8 mouse cellular contexts compared by ENCODE assay signal in genomic region chr14:30716051-30716952, GRCm38 (mm10). TPM values are rescaled to one million over a fixed set of nuclear protein-coding genes. Genes with fewer than 3 reads are reported as not detected.
A peak's percentile ranks its signal among the peaks of the same experiment; 100 is the strongest.
DNase-seq lines count a peak whose midpoint lies in the region; ATAC-seq lines count a peak whose summit lies in the region.

No protein-coding gene starts in this region.

- no peaks in the 10 kb centered on the region for H3K9me3 ChIP-seq in limb, embryonic 13.5 days
- H3K9me3 ChIP-seq in midbrain, embryonic 12.5 days: no peaks in the 10 kb centered on the region

- under 1% methylated on average over 77 of the region's 106 CpGs for WGBS in limb, embryonic 13.5 days
- under 1% methylated on average over 68 of the region's 106 CpGs for WGBS in midbrain, embryonic 12.5 days

- peaks cover 18% of the 10 kb centered on the region for H3K27me3 ChIP-seq in limb, embryonic 13.5 days
- peaks cover 13% of the 10 kb centered on the region for H3K27me3 ChIP-seq in midbrain, embryonic 12.5 days

- peaks cover 4% of the 10 kb centered on the region for H3K4me1 ChIP-seq in limb, embryonic 13.5 days
- peaks cover 12% of the 10 kb centered on the region for H3K4me1 ChIP-seq in midbrain, embryonic 12.5 days

- peak; percentile 48 for DNase-seq in right cerebral cortex, adult 18-20 months
- DNase-seq in right cerebral cortex, postnatal 10 days (ENCODE audit: low spot score in 2 of 2): no peak
- DNase-seq in embryo, embryonic 10.5 days (ENCODE audit: low spot score): peak; percentile 68
- peak; percentile 61 for DNase-seq in gastrocnemius, postnatal 25 days
- peak; percentile 69 to 73 for DNase-seq in spleen, postnatal 10 days (ENCODE audit: low spot score in 2 of 2)

- peak overlapping the region; percentile 89 for H3K4me3 ChIP-seq in limb, embryonic 13.5 days
- peak overlapping the region; percentile 95 for H3K4me3 ChIP-seq in midbrain, embryonic 12.5 days

- peak overlapping the region; percentile 91 for H3K27ac ChIP-seq in limb, embryonic 13.5 days
- peak overlapping the region; percentile 95 for H3K27ac ChIP-seq in midbrain, embryonic 12.5 days (replicated peaks)

- no peaks in the 10 kb centered on the region for H3K36me3 ChIP-seq in limb, embryonic 13.5 days
- no peaks in the 10 kb centered on the region for H3K36me3 ChIP-seq in midbrain, embryonic 12.5 days

- H3K4me2 ChIP-seq in limb, embryonic 13.5 days (replicated peaks): peak overlapping the region; percentile 82
- peak overlapping the region; percentile 76 for H3K4me2 ChIP-seq in midbrain, embryonic 12.5 days (replicated peaks)

- peak; percentile 8 for ATAC-seq in inflammation-experienced regulatory T-cells, adult 6 months
- ATAC-seq in limb, embryonic 13.5 days (ENCODE audit: low FRiP score, low read depth): peak; percentile 52; the same call in 1 of the 2 replicates
- peak; percentile 51 for ATAC-seq in midbrain, embryonic 12.5 days (ENCODE audit: low FRiP score, low read depth)

- peak overlapping the region; percentile 92 for H3K9ac ChIP-seq in limb, embryonic 13.5 days
- H3K9ac ChIP-seq in midbrain, embryonic 12.5 days (replicated peaks): peak overlapping the region; percentile 91

RNA-seq across cellular contexts. Expression of gene Sfmbt1, which starts 1.7 kb away (rescaled TPM):
- total RNA-seq in gastrocnemius, postnatal 25 days (2021): 1 to 10 TPM; 7.6 to 7.9 TPM
- 1 to 10 TPM; 7.1 to 9.9 (median 9.4) TPM for polyA plus RNA-seq in inflammation-experienced regulatory T-cells, adult 6 months (2017; shearing (Covaris generic))
- polyA plus RNA-seq in limb, embryonic 13.5 days (2015; fragmentation: Nextera tagmentation; extraction: Ambion mirVana): 15.3 and 15.5 TPM in 2 replicates
- 21.5 and 24.0 TPM in 2 replicates for polyA plus RNA-seq in midbrain, embryonic 12.5 days (2016; fragmentation: Nextera tagmentation; extraction: Ambion mirVana)

Comparison
In these comparisons a context has a peak if more than half of its experiments do, and no peak if none do; other contexts are left out.
1. DNase-seq: peak in right cerebral cortex, adult 18-20 months (single experiment), embryo, embryonic 10.5 days (single experiment), gastrocnemius, postnatal 25 days (single experiment) and spleen, postnatal 10 days (2 of 2); none in right cerebral cortex, postnatal 10 days (0 of 2).
2. Peak in every context shown above with its lines, with median percentiles within 50 percentile points of each other: ATAC-seq.